Mouse (Mus musculus): ENCODE measurements around the gene Rtp4. TPM values are rescaled to one million over a fixed set of nuclear protein-coding genes. Genes with fewer than 3 reads are reported as not detected.

Gene Rtp4
- polyA plus RNA-seq, 1 experiment from 2014 or later: 4.0 TPM

GRCm38 (mm10) chr16:23591119-23592105, 71.3 kb downstream of the Rtp4 start:
- H3K4me2 ChIP-seq (ENCODE audit: low read length): no peak overlapping the region
- no peaks in the 10 kb centered on the region for H3K36me3 ChIP-seq (ENCODE audit: control insufficient read depth, insufficient read depth, low read length)
- DNase-seq (ENCODE audit: low spot score) (peak; percentile 59), ATAC-seq (peak; percentile 75)
- H3K27ac ChIP-seq (ENCODE audit: low read depth, low read length): no peak overlapping the region
- WGBS: 48% methylated on average over 5 of the region's 5 CpGs
- H3K9me3 ChIP-seq (replicated peaks; ENCODE audit: control insufficient read depth, low read length): peaks cover 3% of the 10 kb centered on the region; the same call in 1 of the 2 replicates
- no peaks in the 10 kb centered on the region for H3K4me1 ChIP-seq (ENCODE audit: control insufficient read depth, insufficient read depth, low read length)
- H3K4me3 ChIP-seq (ENCODE audit: low read depth, low read length): no peak overlapping the region
- H3K27me3 ChIP-seq (replicated peaks; ENCODE audit: control insufficient read depth, insufficient read depth, low read length): no peaks in the 10 kb centered on the region; the same call in 1 of the 2 replicates
- H3K9ac ChIP-seq (ENCODE audit: low read length): no peak overlapping the region

- no peak overlapping the region for H3K4me2 ChIP-seq (ENCODE audit: low read length)
- peaks cover 4% of the 10 kb centered on the region; the same call in 1 of the 2 replicates for H3K4me1 ChIP-seq (ENCODE audit: control insufficient read depth, insufficient read depth, low read length)
- ATAC-seq (no peak), DNase-seq (ENCODE audit: low spot score) (no peak)
- H3K9me3 ChIP-seq (replicated peaks; ENCODE audit: control insufficient read depth, low read length): peaks cover 3% of the 10 kb centered on the region; the same call in 1 of the 2 replicates
- H3K27me3 ChIP-seq (replicated peaks; ENCODE audit: control insufficient read depth, insufficient read depth, low read length): no peaks in the 10 kb centered on the region
- H3K9ac ChIP-seq (ENCODE audit: low read length): no peak overlapping the region
- H3K36me3 ChIP-seq (ENCODE audit: control insufficient read depth, insufficient read depth, low read length): no peaks in the 10 kb centered on the region
- no peak overlapping the region for H3K27ac ChIP-seq (ENCODE audit: low read depth, low read length)
- H3K4me3 ChIP-seq (ENCODE audit: low read depth, low read length): no peak overlapping the region
Observed at GRCm38 (mm10) chr16:23592501-23592900, 72.4 kb downstream of the Rtp4 start.

GRCm38 (mm10) chr16:23596696-23597095, 76.6 kb downstream of the Rtp4 start:
- H3K4me1 ChIP-seq (ENCODE audit: control insufficient read depth, insufficient read depth, low read length): peaks cover 4% of the 10 kb centered on the region; the same call in 1 of the 2 replicates
- no peaks in the 10 kb centered on the region for H3K36me3 ChIP-seq (ENCODE audit: control insufficient read depth, insufficient read depth, low read length)
- ATAC-seq (peak; percentile 77; the same call in 1 of the 2 replicates), DNase-seq (ENCODE audit: low spot score) (peak; percentile 84)
- no peaks in the 10 kb centered on the region for H3K9me3 ChIP-seq (replicated peaks; ENCODE audit: control insufficient read depth, low read length)
- H3K4me3 ChIP-seq (ENCODE audit: low read depth, low read length): no peak overlapping the region
- no peak overlapping the region for H3K9ac ChIP-seq (ENCODE audit: low read length)
- H3K4me2 ChIP-seq (ENCODE audit: low read length): no peak overlapping the region
- no peaks in the 10 kb centered on the region for H3K27me3 ChIP-seq (replicated peaks; ENCODE audit: control insufficient read depth, insufficient read depth, low read length)
- WGBS: 9% methylated on average over 3 of the region's 3 CpGs
- no peak overlapping the region for H3K27ac ChIP-seq (ENCODE audit: low read depth, low read length)

- peaks cover 4% of the 10 kb centered on the region; the same call in 1 of the 2 replicates for H3K4me1 ChIP-seq (ENCODE audit: control insufficient read depth, insufficient read depth, low read length)
- no peak overlapping the region for H3K4me2 ChIP-seq (ENCODE audit: low read length)
Observed at GRCm38 (mm10) chr16:23597968-23598367, 77.9 kb downstream of the Rtp4 start.

GRCm38 (mm10) chr16:23606220-23606619, 86.1 kb downstream of the Rtp4 start:
- Histone ChIP-seq H3K9ac (ENCODE audit: low read length) (no peak overlapping the region), H3K27ac (ENCODE audit: low read depth, low read length) (no peak overlapping the region), H3K4me1 (ENCODE audit: control insufficient read depth, insufficient read depth, low read length) (peaks cover 2% of the 10 kb centered on the region; the same call in 1 of the 2 replicates), H3K4me3 (ENCODE audit: low read depth, low read length) (no peak overlapping the region), H3K36me3 (ENCODE audit: control insufficient read depth, insufficient read depth, low read length) (no peaks in the 10 kb centered on the region), H3K4me2 (ENCODE audit: low read length) (no peak overlapping the region), H3K27me3 (replicated peaks; ENCODE audit: control insufficient read depth, insufficient read depth, low read length) (no peaks in the 10 kb centered on the region), H3K9me3 (replicated peaks; ENCODE audit: control insufficient read depth, low read length) (no peaks in the 10 kb centered on the region)
- no peak for DNase-seq (ENCODE audit: low spot score)
- ATAC-seq: no peak
- 93% methylated on average over 2 of the region's 2 CpGs for WGBS

More at GRCm38 (mm10) chr16:23597968-23598367, 77.9 kb downstream of the Rtp4 start:
- ATAC-seq: no peak
- Histone ChIP-seq H3K27me3 (replicated peaks; ENCODE audit: control insufficient read depth, insufficient read depth, low read length) (no peaks in the 10 kb centered on the region), H3K4me3 (ENCODE audit: low read depth, low read length) (no peak overlapping the region), H3K36me3 (ENCODE audit: control insufficient read depth, insufficient read depth, low read length) (no peaks in the 10 kb centered on the region), H3K9ac (ENCODE audit: low read length) (no peak overlapping the region), H3K9me3 (replicated peaks; ENCODE audit: control insufficient read depth, low read length) (no peaks in the 10 kb centered on the region), H3K27ac (ENCODE audit: low read depth, low read length) (no peak overlapping the region)
- DNase-seq (ENCODE audit: low spot score): no peak

GRCm38 (mm10) chr16:23606651-23607050, 86.6 kb downstream of the Rtp4 start:
- Histone ChIP-seq H3K9ac (ENCODE audit: low read length) (no peak overlapping the region), H3K4me2 (ENCODE audit: low read length) (no peak overlapping the region)
- no peak for DNase-seq (ENCODE audit: low spot score)

GRCm38 (mm10) chr16:23607911-23608410, 87.9 kb downstream of the Rtp4 start:
- Histone ChIP-seq H3K27me3 (replicated peaks; ENCODE audit: control insufficient read depth, insufficient read depth, low read length) (no peaks in the 10 kb centered on the region), H3K4me3 (ENCODE audit: low read depth, low read length) (no peak overlapping the region), H3K36me3 (ENCODE audit: control insufficient read depth, insufficient read depth, low read length) (no peaks in the 10 kb centered on the region), H3K9me3 (replicated peaks; ENCODE audit: control insufficient read depth, low read length) (no peaks in the 10 kb centered on the region), H3K4me2 (ENCODE audit: low read length) (no peak overlapping the region), H3K9ac (ENCODE audit: low read length) (no peak overlapping the region), H3K27ac (ENCODE audit: low read depth, low read length) (no peak overlapping the region), H3K4me1 (ENCODE audit: control insufficient read depth, insufficient read depth, low read length) (peaks cover 2% of the 10 kb centered on the region; the same call in 1 of the 2 replicates)
- ATAC-seq (no peak), DNase-seq (ENCODE audit: low spot score) (no peak)
- WGBS: 42% methylated on average over 1 of the region's 1 CpGs

More at GRCm38 (mm10) chr16:23606651-23607050, 86.6 kb downstream of the Rtp4 start:
- 94% methylated on average over 7 of the region's 7 CpGs for WGBS
- Histone ChIP-seq H3K27me3 (replicated peaks; ENCODE audit: control insufficient read depth, insufficient read depth, low read length) (no peaks in the 10 kb centered on the region), H3K4me1 (ENCODE audit: control insufficient read depth, insufficient read depth, low read length) (peaks cover 2% of the 10 kb centered on the region; the same call in 1 of the 2 replicates), H3K9me3 (replicated peaks; ENCODE audit: control insufficient read depth, low read length) (no peaks in the 10 kb centered on the region), H3K27ac (ENCODE audit: low read depth, low read length) (no peak overlapping the region), H3K4me3 (ENCODE audit: low read depth, low read length) (no peak overlapping the region), H3K36me3 (ENCODE audit: control insufficient read depth, insufficient read depth, low read length) (no peaks in the 10 kb centered on the region)
- ATAC-seq: no peak

- no peak overlapping the region for H3K27ac ChIP-seq (ENCODE audit: low read depth, low read length)
- H3K36me3 ChIP-seq (ENCODE audit: control insufficient read depth, insufficient read depth, low read length): no peaks in the 10 kb centered on the region
- no peaks in the 10 kb centered on the region for H3K27me3 ChIP-seq (replicated peaks; ENCODE audit: control insufficient read depth, insufficient read depth, low read length)
- ATAC-seq (peak; percentile 62; the same call in 1 of the 2 replicates), DNase-seq (ENCODE audit: low spot score) (peak; percentile 60)
- peaks cover 2% of the 10 kb centered on the region; the same call in 1 of the 2 replicates for H3K4me1 ChIP-seq (ENCODE audit: control insufficient read depth, insufficient read depth, low read length)
- no peak overlapping the region; the same call in 1 of the 2 replicates for H3K4me3 ChIP-seq (ENCODE audit: low read depth, low read length)
- no peak overlapping the region for H3K9ac ChIP-seq (ENCODE audit: low read length)
- H3K9me3 ChIP-seq (replicated peaks; ENCODE audit: control insufficient read depth, low read length): no peaks in the 10 kb centered on the region
- H3K4me2 ChIP-seq (ENCODE audit: low read length): peak overlapping the region; percentile 33
- 42% methylated on average over 11 of the region's 11 CpGs for WGBS
Observed at GRCm38 (mm10) chr16:23609748-23610185, 89.7 kb downstream of the Rtp4 start.
